Comparison of ENCODE assay signal across 34 mouse cellular contexts in genomic region chr8:106528596-106529249, GRCm38 (mm10). TPM values are rescaled to one million over a fixed set of nuclear protein-coding genes. Genes with fewer than 3 reads are reported as not detected.
A peak's percentile ranks its signal among the peaks of the same experiment; 100 is the strongest.
DNase-seq lines count a peak whose midpoint lies in the region; ATAC-seq and TF ChIP-seq lines count a peak whose summit lies in the region.
"Had no signal": no experiment of that assay in that cellular context is flagged by ENCODE, and none has a peak within 500 bp of the region (broad histone marks: within the 10 kb centered on the region; RNA-seq: fewer than 3 reads in every experiment).

No protein-coding gene starts in this region.

- WGBS in heart, embryonic 10.5 days, result 79% methylated on average over 9 of the region's 9 CpGs
- WGBS in kidney, embryonic 16.5 days, result 72% methylated on average over 9 of the region's 9 CpGs
- WGBS in kidney, adult 2 months, result 79% methylated on average over 9 of the region's 9 CpGs
- 71% methylated on average over 9 of the region's 9 CpGs for WGBS in embryonic facial prominence, embryonic 14.5 days

- H3K36me3 ChIP-seq in heart, embryonic 10.5 days, result peaks cover 19% of the 10 kb centered on the region
- 0 out of 2 replicates have a peak, but pooled peaks cover 4% of the 10 kb centered on the region for H3K36me3 ChIP-seq in kidney, embryonic 16.5 days (ENCODE audit: insufficient read depth, low read length)
- no peaks in the 10 kb centered on the region for H3K36me3 ChIP-seq in kidney, adult 2 months (ENCODE audit: control insufficient read depth, insufficient read depth, low read length)
- no peaks in the 10 kb centered on the region for H3K36me3 ChIP-seq in embryonic facial prominence, embryonic 14.5 days (ENCODE audit: control insufficient read depth, insufficient read depth, low read length)
- H3K36me3 ChIP-seq: hindbrain, embryonic 13.5 days; liver, embryonic 13.5 days; midbrain, embryonic 13.5 days had no signal

- H3K4me1 ChIP-seq in heart, embryonic 10.5 days, result peaks cover 38% of the 10 kb centered on the region
- no peaks in the 10 kb centered on the region for H3K4me1 ChIP-seq in kidney, embryonic 16.5 days (ENCODE audit: insufficient read depth, low read length)
- H3K4me1 ChIP-seq in kidney, adult 2 months (ENCODE audit: control insufficient read depth, insufficient read depth, low read length), result no peaks in the 10 kb centered on the region
- peaks cover 9% of the 10 kb centered on the region; the same call in 1 of the 2 replicates for H3K4me1 ChIP-seq in embryonic facial prominence, embryonic 14.5 days (ENCODE audit: control insufficient read depth, insufficient read depth, low read length)
- H3K4me1 ChIP-seq: hindbrain, embryonic 13.5 days; liver, embryonic 13.5 days; midbrain, embryonic 13.5 days; neural tube, embryonic 13.5 days had no signal

- no peak for TF ChIP-seq CTCF in kidney, adult 2 months (conservative IDR thresholded peaks at IDR 0.05; ENCODE audit: insufficient read depth, insufficient read length, low read depth, low read length)

- H3K9me3 ChIP-seq in heart, embryonic 10.5 days, result no peaks in the 10 kb centered on the region
- no peaks in the 10 kb centered on the region for H3K9me3 ChIP-seq in kidney, embryonic 16.5 days (ENCODE audit: low read length)
- peaks cover 3% of the 10 kb centered on the region; the same call in 1 of the 2 replicates for H3K9me3 ChIP-seq in embryonic facial prominence, embryonic 14.5 days (ENCODE audit: control insufficient read depth, low read length)
- H3K9me3 ChIP-seq: hindbrain, embryonic 13.5 days; liver, embryonic 13.5 days; midbrain, embryonic 13.5 days; neural tube, embryonic 13.5 days had no signal

- H3K9ac ChIP-seq in kidney, embryonic 16.5 days (replicated peaks; ENCODE audit: low read length), result no peak overlapping the region
- H3K9ac ChIP-seq in embryonic facial prominence, embryonic 14.5 days (ENCODE audit: low read depth, low read length), result no peak overlapping the region
- H3K9ac ChIP-seq: hindbrain, embryonic 13.5 days; kidney, embryonic 15.5 days; liver, embryonic 13.5 days; midbrain, embryonic 13.5 days; neural tube, embryonic 13.5 days had no signal

- H3K4me2 ChIP-seq in kidney, embryonic 16.5 days (replicated peaks; ENCODE audit: low read depth, low read length), result no peak overlapping the region
- H3K4me2 ChIP-seq in embryonic facial prominence, embryonic 14.5 days (ENCODE audit: low read depth, low read length), result no peak overlapping the region
- H3K4me2 ChIP-seq: hindbrain, embryonic 13.5 days; kidney, embryonic 15.5 days; liver, embryonic 13.5 days; midbrain, embryonic 13.5 days; neural tube, embryonic 13.5 days had no signal

- DNase-seq in heart, embryonic 10.5 days (ENCODE audit: low spot score), result no peak
- DNase-seq in heart, adult 8-10 months (ENCODE audit: low spot score), result no peak
- DNase-seq in kidney, adult 2 months, result no peak
- no peak for DNase-seq in embryonic facial prominence, embryonic 14.5 days (ENCODE audit: low spot score)
- DNase-seq in left cerebral cortex, postnatal 25 days (ENCODE audit: low spot score in 2 of 2), result no peak
- DNase-seq: adrenal gland, postnatal 10 days; cerebellum, adult 8-10 months; cerebellum, postnatal 25 days; gastrocnemius, postnatal 36 days; heart, postnatal 36 days; kidney, adult 11 months; kidney, postnatal 36 days; liver, embryonic 13.5 days; lung, adult 18-20 months; lung, postnatal 4 days; thymus, adult 2 months; thymus, postnatal 36 days had no signal

- intact Hi-C loops in left cerebral cortex, postnatal 25 days (cut with DNase I), result no loop called here

- H3K27me3 ChIP-seq in heart, embryonic 10.5 days (ENCODE audit: insufficient read depth, poor library complexity, severe bottlenecking), result no peaks in the 10 kb centered on the region
- no peaks in the 10 kb centered on the region for H3K27me3 ChIP-seq in kidney, embryonic 16.5 days (ENCODE audit: insufficient read depth, low read length)
- H3K27me3 ChIP-seq in kidney, adult 2 months (replicated peaks; ENCODE audit: control insufficient read depth, insufficient read depth, low read length), result no peaks in the 10 kb centered on the region
- no peaks in the 10 kb centered on the region for H3K27me3 ChIP-seq in embryonic facial prominence, embryonic 14.5 days (replicated peaks; ENCODE audit: control insufficient read depth, insufficient read depth, low read length)
- H3K27me3 ChIP-seq: hindbrain, embryonic 13.5 days; kidney, embryonic 15.5 days; liver, embryonic 13.5 days; midbrain, embryonic 13.5 days; neural tube, embryonic 13.5 days had no signal

- H3K27ac ChIP-seq in heart, embryonic 10.5 days, result peak overlapping the region; percentile 8; the same call in 1 of the 2 replicates
- H3K27ac ChIP-seq in kidney, embryonic 16.5 days (ENCODE audit: low read length), result no peak overlapping the region
- H3K27ac ChIP-seq in kidney, adult 2 months (ENCODE audit: insufficient read depth, low read depth, low read length), result no peak overlapping the region
- H3K27ac ChIP-seq in embryonic facial prominence, embryonic 14.5 days (replicated peaks; ENCODE audit: low read depth, low read length), result no peak overlapping the region
- H3K27ac ChIP-seq: hindbrain, embryonic 13.5 days; kidney, embryonic 15.5 days; layer of hippocampus, adult 2 months; left cerebral cortex, adult 2 months; liver, embryonic 13.5 days; midbrain, embryonic 13.5 days; neural tube, embryonic 13.5 days had no signal

- no peak overlapping the region for H3K4me3 ChIP-seq in heart, embryonic 10.5 days
- no peak overlapping the region for H3K4me3 ChIP-seq in kidney, embryonic 16.5 days (ENCODE audit: low read length)
- no peak overlapping the region for H3K4me3 ChIP-seq in kidney, adult 2 months (ENCODE audit: insufficient read depth, low read depth, low read length)
- no peak overlapping the region for H3K4me3 ChIP-seq in embryonic facial prominence, embryonic 14.5 days (ENCODE audit: low read depth, low read length)
- H3K4me3 ChIP-seq: hindbrain, embryonic 13.5 days; kidney, embryonic 15.5 days; layer of hippocampus, adult 2 months; left cerebral cortex, adult 2 months; liver, embryonic 13.5 days; midbrain, embryonic 13.5 days; neural tube, embryonic 13.5 days had no signal

- no peak for TF ChIP-seq POLR2A in kidney, adult 2 months (IDR thresholded peaks at IDR 0.05; ENCODE audit: low read depth, low read length)

- 0 out of 2 replicates have a peak, but pooled peaks have one; percentile 35 for ATAC-seq in kidney, embryonic 16.5 days (ENCODE audit: low FRiP score, low TSS enrichment)
- peak; percentile 39; the same call in 1 of the 2 replicates for ATAC-seq in embryonic facial prominence, embryonic 14.5 days (ENCODE audit: low read depth)
- ATAC-seq in frontal cortex, adult (ENCODE audit: low TSS enrichment), result no peak
- ATAC-seq: forebrain, embryonic 14.5 days; lung, postnatal 0 days; midbrain, embryonic 13.5 days had no signal

RNA-seq across cellular contexts. Expression of gene Cdh3, which starts 18.0 kb away (rescaled TPM):
- polyA plus RNA-seq in heart, embryonic 10.5 days (2016; fragmentation: Nextera tagmentation; extraction: Ambion mirVana), result 31.2 and 37.7 TPM in 2 replicates
- total RNA-seq in heart, adult 8-10 months (2022), result 1 to 10 TPM in 1 of 4 experiments, under 1 TPM in 3; 0.71 to 1.7 (median 0.87) TPM
- 31.0 and 31.8 TPM in 2 replicates for polyA plus RNA-seq in kidney, embryonic 16.5 days (2015; fragmentation: Nextera tagmentation; extraction: Ambion mirVana)
- polyA plus RNA-seq in kidney, adult 2 months (2012; rRNA removed), result 5.0 and 5.5 TPM in 2 replicates
- polyA plus RNA-seq in embryonic facial prominence, embryonic 14.5 days (2014; fragmentation: Nextera tagmentation; extraction: Ambion mirVana), result 9.8 and 15.5 TPM in 2 replicates
- under 1 TPM; 0.34 to 0.64 TPM for total RNA-seq in left cerebral cortex, postnatal 25 days (2021)
- total RNA-seq: gastrocnemius, adult 18-20 months; layer of hippocampus, adult 2 months; megakaryocyte-erythroid progenitor cell, adult 5-6 weeks had no signal

RNA-seq across cellular contexts. Expression of gene 6030452D12Rik, which starts 28.4 kb away (rescaled TPM):
- polyA plus RNA-seq in heart, embryonic 10.5 days (2016; fragmentation: Nextera tagmentation; extraction: Ambion mirVana), result not detected in 2 replicates
- not detected for total RNA-seq in heart, adult 8-10 months (2022)
- polyA plus RNA-seq in kidney, embryonic 16.5 days (2015; fragmentation: Nextera tagmentation; extraction: Ambion mirVana), result not detected in 2 replicates
- not detected in 2 replicates for polyA plus RNA-seq in kidney, adult 2 months (2012; rRNA removed)
- polyA plus RNA-seq in embryonic facial prominence, embryonic 14.5 days (2014; fragmentation: Nextera tagmentation; extraction: Ambion mirVana), result not detected in 2 replicates
- total RNA-seq in left cerebral cortex, postnatal 25 days (2021), result not detected
- total RNA-seq: adrenal gland, postnatal 10 days; gastrocnemius, adult 18-20 months; gastrocnemius, postnatal 36 days; heart, postnatal 36 days; layer of hippocampus, adult 2 months; layer of hippocampus, postnatal 14 days; left cerebral cortex, adult 2 months; left cerebral cortex, postnatal 36 days; megakaryocyte-erythroid progenitor cell, adult 5-6 weeks had no signal
- polyA plus RNA-seq: embryonic facial prominence, embryonic 11.5 days; forebrain, embryonic 14.5 days; frontal cortex, adult 2 months; hindbrain, embryonic 13.5 days; kidney, embryonic 15.5 days; limb, embryonic 14.5 days; liver, embryonic 13.5 days; lung, postnatal 0 days; midbrain, embryonic 13.5 days; neural tube, embryonic 13.5 days; thymus, adult 2 months had no signal

RNA-seq across cellular contexts. Expression of gene Gm10073, which starts 44.5 kb away (rescaled TPM):
- polyA plus RNA-seq in heart, embryonic 10.5 days (2016; fragmentation: Nextera tagmentation; extraction: Ambion mirVana), result 4.9 and 6.8 TPM in 2 replicates
- total RNA-seq in heart, adult 8-10 months (2022), result 100 to 1,000 TPM in 3 of 4 experiments, 10 to 100 TPM in 1; 97.6 to 119 (median 113) TPM
- polyA plus RNA-seq in kidney, embryonic 16.5 days (2015; fragmentation: Nextera tagmentation; extraction: Ambion mirVana), result 11.3 and 21.2 TPM in 2 replicates
- polyA plus RNA-seq in kidney, adult 2 months (2012; rRNA removed), result 34.0 and 102 TPM in 2 replicates
- polyA plus RNA-seq in embryonic facial prominence, embryonic 14.5 days (2014; fragmentation: Nextera tagmentation; extraction: Ambion mirVana), result 11.4 and 13.7 TPM in 2 replicates
- 10 to 100 TPM; 72.9 to 84.4 TPM for total RNA-seq in left cerebral cortex, postnatal 25 days (2021)
